Mouse (Mus musculus) midbrain, embryonic 11.5 days (tissue): ENCODE results near the gene Gjb1. TPM values are rescaled to one million over a fixed set of nuclear protein-coding genes. Genes with fewer than 3 reads are reported as not detected.
"Not testable (repeated sequence)": the region's sequence is repeated elsewhere in the genome, so short reads cannot be mapped to it uniquely, and the experiment has no call there.

Experiments
- ATAC-seq: fragments of 200-750 bp; cut with Nextera tagmentation; 2 replicates; pipeline ENCODE4 v1.8.0; 2017; ENCODE audit warnings: moderate TSS enrichment, moderate library complexity; ENCODE audit not compliant: low FRiP score
- DNase-seq: peaks from one replicate; pipeline ENCODE4 v3.0.0; 2015; ENCODE audit warnings: low spot score; ENCODE audit errors: missing footprints
- H3K27ac ChIP-seq: fragments of 300-500 bp; sonication (generic); 2 replicates; pipeline ENCODE4 v1.5.1; 2014; ENCODE audit warnings: low read depth, low read length
- H3K27me3 ChIP-seq: fragments of 300-500 bp; sonication (generic); 2 replicates; pipeline ENCODE4 v1.6.1; 2014; ENCODE audit warnings: mild to moderate bottlenecking, low read length, moderate library complexity, mixed read lengths; ENCODE audit not compliant: control insufficient read depth, insufficient read depth
- H3K36me3 ChIP-seq: fragments of 300-500 bp; sonication (generic); 2 replicates; pipeline ENCODE4 v1.6.1; 2014; ENCODE audit warnings: mild to moderate bottlenecking, low read length, moderate library complexity, mixed read lengths; ENCODE audit not compliant: control insufficient read depth, insufficient read depth
- H3K4me1 ChIP-seq: fragments of 300-500 bp; sonication (generic); 2 replicates; pipeline ENCODE4 v1.6.1; 2014; ENCODE audit warnings: low read length; ENCODE audit not compliant: control insufficient read depth, insufficient read depth
- H3K4me2 ChIP-seq: fragments of 300-500 bp; sonication (generic); 2 replicates; pipeline ENCODE4 v1.6.1; 2014; ENCODE audit warnings: mild to moderate bottlenecking, moderate library complexity
- H3K4me3 ChIP-seq: fragments of 300-500 bp; sonication (generic); 2 replicates; pipeline ENCODE4 v1.5.1; 2014; ENCODE audit warnings: low read depth, low read length
- H3K9ac ChIP-seq: fragments of 300-500 bp; sonication (generic); 2 replicates; pipeline ENCODE4 v1.6.1; 2014; ENCODE audit warnings: low read length
- H3K9me3 ChIP-seq: fragments of 300-500 bp; sonication (generic); 2 replicates; pipeline ENCODE4 v1.6.1; 2016; ENCODE audit warnings: low read length; ENCODE audit not compliant: control insufficient read depth
- WGBS: fragments of 180-500 bp; shearing (Covaris S2); extraction: QIAGEN DNeasy Blood & Tissue Kit; methylation state at CpG from one replicate; pipeline ENCODE4 v1.1.7; 2014; 5-methylcytosine and 5-hydroxymethylcytosine counted together
- polyA plus RNA-seq: library from polyadenylated mRNA; unstranded; fragments of >200 nt; fragmentation: Nextera tagmentation; extraction: Ambion mirVana; gene quantifications from 2 replicates; pipeline ENCODE4 v1.2.1, GENCODE M21; 2014

The Gjb1 gene
- not detected in 2 replicates for polyA plus RNA-seq

DNA sequence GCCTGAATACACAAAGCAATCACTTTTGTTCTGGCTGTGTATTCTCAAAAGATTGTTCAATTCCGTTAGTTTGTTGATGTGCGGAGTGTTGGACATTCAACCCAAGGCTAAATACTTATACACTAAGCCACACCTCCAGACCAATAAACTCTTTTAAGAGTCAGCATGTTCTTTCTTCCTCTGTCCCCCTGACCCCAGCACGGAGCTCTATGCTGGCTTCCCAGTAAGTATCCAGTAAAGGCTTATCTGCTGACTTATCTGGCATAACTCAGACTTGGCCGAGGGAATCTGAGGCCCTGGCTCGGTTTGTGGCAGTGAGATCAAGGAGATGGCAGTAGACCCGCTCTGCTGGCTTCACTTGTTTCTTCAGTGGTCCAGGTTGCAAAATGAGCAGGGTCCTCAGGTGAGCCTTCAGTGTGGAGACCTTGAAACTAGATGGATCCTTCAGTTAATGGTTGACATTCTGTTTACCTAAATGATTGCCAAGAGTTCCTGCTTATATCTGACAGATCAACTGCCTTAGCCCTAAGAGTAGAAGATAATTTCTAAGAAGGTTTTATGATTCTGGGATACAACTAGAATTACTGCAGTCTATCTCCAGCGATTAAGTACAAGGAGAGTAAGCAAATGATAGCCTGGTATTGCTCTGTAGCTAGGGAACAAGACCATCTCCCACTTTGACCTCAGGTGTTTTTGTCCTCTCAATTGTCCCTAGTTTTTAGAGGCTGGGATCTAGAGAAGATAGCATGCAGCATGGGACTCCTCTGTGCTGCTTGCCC is at the start of gene Gjb1:
Gene Gjb1 (plus strand): TSS at position 189 of the 779 bp plus-strand sequence.
- Histone ChIP-seq H3K27ac (no peak within 1 kb of the TSS), H3K4me2 (no peak within 1 kb of the TSS), H3K4me1 (no peaks in the 10 kb centered on the region), H3K4me3 (no peak within 1 kb of the TSS), H3K27me3 (peaks cover 4% of the 10 kb centered on the region), H3K36me3 (no peaks in the 10 kb centered on the region), H3K9ac (no peak within 1 kb of the TSS), H3K9me3 (no peaks in the 10 kb centered on the region)
- WGBS, result 84% methylated on average over 7 of the region's 7 CpGs
- ATAC-seq, result no peak
- no peak for DNase-seq

DNA sequence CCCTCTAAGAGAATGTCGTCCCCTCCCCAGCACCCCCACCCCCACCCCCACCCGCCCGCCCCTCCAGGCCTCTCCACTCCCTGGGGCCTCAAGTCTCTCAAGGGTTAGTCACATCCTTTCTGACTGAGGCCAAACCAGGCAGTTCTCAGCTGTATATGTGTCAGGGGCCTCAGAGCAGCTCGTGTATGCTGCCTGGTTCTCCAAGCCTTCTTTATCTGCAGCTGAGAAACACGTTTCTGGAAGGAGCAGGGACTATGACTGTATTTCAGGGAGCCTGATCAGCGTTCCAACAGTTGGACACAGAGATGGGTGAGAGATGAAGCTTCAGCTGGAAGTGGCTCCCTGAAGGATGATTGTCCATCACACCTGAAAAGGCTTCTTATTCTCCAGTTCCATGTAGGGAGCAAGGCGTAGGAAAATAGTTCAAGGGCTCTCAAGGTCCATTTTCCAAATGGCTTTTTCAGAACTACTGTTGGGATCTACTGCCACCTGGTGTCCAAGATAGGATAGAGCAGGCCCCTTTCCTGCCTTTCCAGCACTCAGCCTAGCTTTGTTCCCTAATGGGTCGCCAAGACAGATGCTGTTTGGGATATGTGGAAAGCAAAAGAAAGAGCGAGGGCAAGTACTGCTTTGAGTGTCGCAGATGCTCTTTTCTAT is 46.7 kb upstream of the Gjb1 start:
- WGBS, result 25% methylated on average over 10 of the region's 10 CpGs
- no peak overlapping the region for H3K4me2 ChIP-seq
- DNase-seq, result peak; percentile 96
- no peaks in the 10 kb centered on the region; the same call in 1 of the 2 replicates for H3K4me1 ChIP-seq
- no peak for ATAC-seq
- no peak overlapping the region for H3K4me3 ChIP-seq
- no peaks in the 10 kb centered on the region for H3K9me3 ChIP-seq
- no peaks in the 10 kb centered on the region for H3K27me3 ChIP-seq
- H3K9ac ChIP-seq, result no peak overlapping the region
- no peaks in the 10 kb centered on the region for H3K36me3 ChIP-seq
- no peak overlapping the region for H3K27ac ChIP-seq

DNA sequence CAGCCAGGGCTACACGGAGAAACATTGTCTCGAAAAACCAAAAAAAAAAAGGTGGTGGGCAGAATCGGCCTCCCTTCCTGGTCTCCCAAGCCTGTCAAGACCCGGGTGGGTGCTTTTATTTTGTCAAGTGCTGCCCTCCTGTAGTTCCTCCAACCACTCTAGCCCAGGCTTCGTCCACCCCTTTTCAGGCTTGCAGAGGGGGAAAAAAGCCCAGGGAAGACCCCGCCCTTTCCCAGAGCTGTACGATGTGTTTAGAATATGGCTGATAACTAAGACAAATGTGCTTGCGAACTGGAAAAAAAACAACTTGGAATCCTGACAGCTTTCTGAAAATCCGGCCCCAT is 44.2 kb upstream of the Gjb1 start:
- Histone ChIP-seq H3K4me3 (peak overlapping the region; percentile 21), H3K27me3 (no peaks in the 10 kb centered on the region), H3K4me2 (peak overlapping the region; percentile 42), H3K36me3 (no peaks in the 10 kb centered on the region), H3K9ac (peak overlapping the region; percentile 64), H3K4me1 (no peaks in the 10 kb centered on the region; the same call in 1 of the 2 replicates), H3K27ac (peak overlapping the region; percentile 77), H3K9me3 (no peaks in the 10 kb centered on the region)
- ATAC-seq (peak; percentile 30), DNase-seq (no peak)
- 50% methylated on average over 9 of the region's 9 CpGs for WGBS

DNA sequence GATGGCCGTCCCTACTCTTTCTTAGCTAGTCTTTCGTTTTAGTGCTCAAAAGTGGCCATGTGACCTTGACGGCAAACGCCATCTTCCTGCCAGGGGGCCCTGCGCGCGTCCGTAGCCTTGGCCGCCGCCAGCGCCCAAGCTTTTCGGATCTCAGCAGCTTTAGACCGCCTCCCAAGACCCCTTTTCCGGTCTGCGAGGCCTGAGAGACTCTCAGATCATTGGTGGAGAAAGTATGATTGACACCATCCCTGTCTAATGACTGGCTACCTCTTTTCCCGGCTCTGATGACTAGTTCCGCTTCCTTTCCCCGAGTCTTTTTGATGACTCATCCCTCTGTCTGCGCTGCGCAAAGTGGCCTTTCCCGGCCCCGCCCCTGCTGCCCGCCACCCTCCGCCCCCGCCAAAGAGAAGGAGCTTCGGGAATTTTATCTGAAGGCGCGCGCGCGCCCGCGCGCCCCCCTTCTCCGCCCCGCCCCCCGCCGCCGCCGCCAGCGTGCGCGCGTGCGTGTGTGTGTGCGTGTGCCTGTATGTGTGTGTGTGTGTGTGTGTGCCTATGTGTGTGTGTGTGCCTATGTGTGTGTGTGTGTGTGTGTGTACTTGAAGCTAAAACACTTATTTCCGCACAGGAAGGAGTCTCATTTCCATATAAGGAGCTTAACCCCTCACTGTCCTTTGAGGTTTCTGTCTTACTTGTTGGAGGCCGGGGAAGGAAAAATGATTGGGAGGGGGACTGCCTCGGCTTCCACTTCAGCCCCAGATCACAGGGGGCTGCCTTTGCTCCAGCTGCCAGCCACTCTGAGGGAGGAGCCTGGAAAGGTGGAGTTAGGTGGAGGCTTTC is 43.6 kb upstream of the Gjb1 start:
- Histone ChIP-seq H3K27ac (peak overlapping the region; percentile 77), H3K27me3 (no peaks in the 10 kb centered on the region), H3K4me2 (peak overlapping the region; percentile 48), H3K9me3 (no peaks in the 10 kb centered on the region), H3K36me3 (no peaks in the 10 kb centered on the region), H3K9ac (peak overlapping the region; percentile 64), H3K4me3 (peak overlapping the region; percentile 31), H3K4me1 (no peaks in the 10 kb centered on the region; the same call in 1 of the 2 replicates)
- WGBS, result 20% methylated on average over 29 of the region's 49 CpGs
- peak; percentile 95 for DNase-seq
- peak; percentile 96 for ATAC-seq

DNA sequence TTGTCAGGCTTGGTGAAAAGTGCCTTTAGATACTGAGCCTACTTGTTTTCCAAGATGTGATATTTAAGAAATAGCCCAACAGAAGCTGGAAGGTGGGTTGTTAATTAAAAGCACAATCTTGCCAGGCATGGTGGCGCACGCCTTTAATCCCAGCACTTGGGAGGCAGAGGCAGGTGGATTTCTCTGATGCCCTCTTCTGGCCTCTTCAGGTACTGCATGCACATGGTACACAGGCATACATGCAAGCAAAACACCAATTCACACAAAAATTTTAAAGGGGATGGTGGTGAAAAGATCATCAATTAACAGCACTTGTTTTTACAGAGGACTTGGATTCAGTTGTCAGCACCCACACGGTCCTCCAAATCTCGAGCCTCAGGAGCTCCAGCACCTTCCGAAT is 41.6 kb upstream of the Gjb1 start:
- ATAC-seq, result no peak
- Histone ChIP-seq H3K4me3 (no peak overlapping the region), H3K4me1 (no peaks in the 10 kb centered on the region; the same call in 1 of the 2 replicates), H3K4me2 (no peak overlapping the region), H3K27me3 (no peaks in the 10 kb centered on the region), H3K9me3 (no peaks in the 10 kb centered on the region), H3K9ac (no peak overlapping the region), H3K27ac (no peak overlapping the region), H3K36me3 (no peaks in the 10 kb centered on the region)
- no peak for DNase-seq
- 86% methylated on average over 5 of the region's 5 CpGs for WGBS

DNA sequence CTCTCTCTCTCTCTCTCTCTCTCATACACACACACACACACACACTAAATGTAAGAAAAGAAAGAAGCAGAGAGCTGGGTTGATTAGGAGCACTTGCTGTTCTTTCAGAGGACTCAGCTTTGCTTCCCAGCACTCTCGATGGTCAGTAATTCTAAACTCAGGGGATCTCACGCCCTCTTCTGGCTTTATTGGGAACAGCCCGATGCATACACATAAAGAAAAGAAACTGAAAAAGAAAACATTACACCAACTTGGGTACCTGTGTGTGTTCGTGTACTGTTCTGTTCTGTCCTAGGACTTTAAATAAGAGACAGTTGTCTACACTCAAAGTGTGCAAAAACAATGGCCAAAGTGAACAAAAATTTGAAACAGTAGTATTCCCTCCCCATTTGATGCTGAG is 37.5 kb upstream of the Gjb1 start:
- Histone ChIP-seq H3K9me3 (no peaks in the 10 kb centered on the region), H3K36me3 (no peaks in the 10 kb centered on the region), H3K4me2 (no peak overlapping the region), H3K27ac (no peak overlapping the region), H3K4me1 (no peaks in the 10 kb centered on the region), H3K4me3 (no peak overlapping the region), H3K27me3 (no peaks in the 10 kb centered on the region), H3K9ac (no peak overlapping the region)
- no peak for DNase-seq
- 56% methylated on average over 4 of the region's 4 CpGs for WGBS
- ATAC-seq, result no peak

DNA sequence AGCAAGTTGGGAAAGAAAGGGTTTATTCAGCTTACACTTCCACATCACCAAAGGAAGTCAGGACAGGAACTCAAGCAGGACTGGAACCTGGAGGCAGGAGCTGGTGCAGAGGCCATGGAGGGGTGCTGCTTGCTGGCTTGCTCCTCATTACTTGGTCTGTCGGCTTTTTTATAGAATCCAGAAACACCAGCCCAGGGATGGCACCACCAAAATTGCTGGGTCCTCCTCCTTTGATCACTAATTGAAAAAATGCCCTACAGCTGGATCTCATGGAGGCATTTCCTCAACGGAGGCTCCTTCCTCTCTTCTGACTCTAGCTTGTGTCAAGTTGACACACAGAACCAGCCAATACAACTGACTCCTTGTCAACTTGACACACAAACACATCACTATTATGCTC is 33.3 kb upstream of the Gjb1 start:
- H3K4me2 ChIP-seq, H3K4me1 ChIP-seq, H3K9ac ChIP-seq, H3K36me3 ChIP-seq, DNase-seq, H3K27me3 ChIP-seq, H3K27ac ChIP-seq, ATAC-seq, H3K9me3 ChIP-seq, H3K4me3 ChIP-seq: not testable (repeated sequence)
- 73% methylated on average over 2 of the region's 2 CpGs for WGBS

DNA sequence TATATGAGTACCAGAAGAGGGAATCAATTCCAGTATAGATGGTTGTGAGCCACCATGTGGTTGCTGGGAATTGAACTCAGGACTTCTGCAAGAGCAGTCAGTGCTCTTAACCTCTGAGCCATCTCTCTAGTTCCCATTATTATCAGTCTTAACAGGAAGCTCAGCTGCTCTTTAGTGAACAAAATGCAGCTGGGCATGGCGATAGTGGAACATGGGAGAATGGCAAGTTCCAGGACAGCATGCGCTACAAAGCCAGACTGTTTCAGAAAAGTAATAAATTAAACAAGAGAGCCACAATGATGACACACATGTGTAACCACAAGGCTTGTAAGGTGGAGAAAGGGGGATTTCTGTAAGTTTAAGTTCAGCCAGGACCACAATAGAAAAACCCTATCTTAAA is 30.7 kb upstream of the Gjb1 start:
- no peak for ATAC-seq
- no peak for DNase-seq
- no peak overlapping the region for H3K4me3 ChIP-seq
- no peaks in the 10 kb centered on the region for H3K4me1 ChIP-seq
- no peaks in the 10 kb centered on the region for H3K9me3 ChIP-seq
- H3K27me3 ChIP-seq, result no peaks in the 10 kb centered on the region
- no peak overlapping the region for H3K4me2 ChIP-seq
- H3K27ac ChIP-seq, result no peak overlapping the region
- WGBS, result 90% methylated on average over 2 of the region's 2 CpGs
- H3K9ac ChIP-seq, result no peak overlapping the region
- no peaks in the 10 kb centered on the region for H3K36me3 ChIP-seq

DNA sequence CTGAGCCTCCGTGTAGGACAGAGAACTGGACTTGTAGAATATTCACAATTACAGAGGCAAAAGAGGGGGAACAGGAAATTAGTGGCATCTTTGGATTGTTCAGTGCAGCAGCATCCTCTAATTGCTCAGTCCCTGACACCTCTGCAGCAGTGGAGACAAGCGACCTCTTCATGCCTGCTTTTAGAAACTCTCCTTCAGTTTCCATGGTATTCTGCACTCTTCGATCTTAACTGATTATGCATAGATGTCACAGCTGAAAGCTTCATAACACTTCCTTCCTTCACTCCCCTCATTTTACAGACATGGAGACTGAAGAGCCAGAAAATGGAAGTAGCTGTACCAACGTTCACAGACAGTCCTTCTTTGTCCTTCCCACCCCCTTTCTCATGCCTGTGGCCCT is 29.7 kb upstream of the Gjb1 start:
- Histone ChIP-seq H3K9ac (no peak overlapping the region), H3K4me1 (no peaks in the 10 kb centered on the region), H3K36me3 (no peaks in the 10 kb centered on the region), H3K4me2 (no peak overlapping the region), H3K9me3 (no peaks in the 10 kb centered on the region), H3K4me3 (no peak overlapping the region), H3K27ac (no peak overlapping the region), H3K27me3 (no peaks in the 10 kb centered on the region)
- 58% methylated on average over 4 of the region's 4 CpGs for WGBS
- ATAC-seq (no peak), DNase-seq (no peak)
